Mouse (Mus musculus) adrenal gland, postnatal 14 days (tissue): Measurements from ENCODE around the gene Trim26. TPM values are rescaled to one million over a fixed set of nuclear protein-coding genes. Genes with fewer than 3 reads are reported as not detected.

Experiments used
- DNase-seq: peaks from one replicate; pipeline ENCODE4 v3.0.0; 2021; ENCODE audit warnings: mixed read lengths
- total RNA-seq: library from RNA; stranded (reverse); gene quantifications from 2 replicates; pipeline ENCODE4 v1.2.3, GENCODE M21; 2021

The Trim26 gene
- total RNA-seq, 1 experiment from 2014 or later, result 45.3 TPM

DNA sequence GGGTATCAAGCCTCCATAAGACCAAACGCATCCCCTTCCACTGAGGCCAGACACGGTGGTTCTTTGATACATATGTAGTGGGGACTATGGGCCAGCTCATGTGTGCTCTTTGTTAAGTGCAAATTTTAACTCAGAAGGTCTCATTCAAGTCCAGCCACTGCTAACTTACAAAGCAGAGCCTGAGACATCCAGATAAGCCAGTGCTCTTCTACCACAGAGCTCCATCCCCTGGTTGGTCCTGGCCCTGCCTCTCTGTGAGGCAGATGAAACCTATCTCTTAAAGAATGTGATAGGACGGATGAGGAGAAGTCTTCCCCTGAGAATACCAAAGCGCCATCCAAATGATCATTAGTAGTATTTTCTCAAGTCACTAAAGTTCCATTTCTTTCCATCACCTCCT lies 62.4 kb downstream of the Trim26 start:
- DNase-seq, result no peak

DNA sequence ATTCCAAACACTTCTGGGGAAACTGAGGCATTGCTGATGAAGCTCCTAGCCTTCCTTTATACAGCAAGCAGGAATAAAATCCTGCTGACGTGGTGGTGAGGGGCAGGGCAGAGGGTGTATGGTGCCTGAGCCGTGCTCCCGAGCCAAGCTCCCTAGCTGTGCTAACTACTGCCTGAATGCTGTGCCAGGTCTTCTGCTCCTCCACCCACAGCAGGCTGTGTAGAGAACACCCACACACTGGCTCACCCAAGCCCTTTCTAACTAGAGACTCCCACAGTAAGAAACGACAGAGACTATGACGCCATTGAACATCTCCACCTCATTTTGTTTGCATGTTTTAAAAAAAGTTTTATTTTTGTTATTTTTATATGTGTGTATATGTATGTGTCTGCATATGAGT lies 63.1 kb downstream of the Trim26 start:
- no peak for DNase-seq

DNA sequence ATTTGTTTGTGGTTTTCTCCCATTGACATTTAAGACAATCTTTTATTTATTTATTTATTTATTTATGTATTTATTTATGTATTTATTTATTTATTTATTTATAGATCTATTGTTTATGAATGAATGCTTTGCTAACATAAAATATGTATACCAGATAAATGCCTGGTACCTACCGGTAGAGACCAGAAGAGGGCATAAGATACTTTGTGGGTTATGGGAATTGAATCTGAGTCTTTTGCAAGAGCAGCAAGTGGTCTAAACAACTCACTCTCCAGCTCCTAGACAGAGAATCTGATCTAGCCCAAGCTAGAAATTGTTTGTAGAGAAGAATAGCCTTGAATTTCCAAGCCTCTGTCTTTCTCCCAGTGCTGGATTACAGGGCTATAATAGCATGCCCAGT lies 63.8 kb downstream of the Trim26 start:
- DNase-seq, result no peak

DNA sequence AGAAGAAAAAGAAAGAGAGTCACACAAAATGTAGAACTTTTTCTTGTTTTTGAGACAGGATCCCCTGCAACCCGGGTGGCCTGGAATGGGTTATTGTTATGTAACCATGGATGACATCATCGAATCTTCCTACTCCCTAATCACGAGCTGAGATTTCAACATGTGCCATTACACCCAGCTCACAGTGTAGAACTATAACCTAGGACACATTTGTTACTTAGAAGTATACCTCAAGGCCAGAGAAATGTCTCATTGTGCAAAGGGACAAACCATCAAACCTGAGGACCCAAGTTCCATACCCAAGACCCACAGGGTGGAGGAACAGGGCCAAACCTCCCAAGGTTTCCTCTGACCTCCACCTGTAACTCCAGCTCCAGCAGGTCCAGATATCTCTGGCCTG lies 66.7 kb downstream of the Trim26 start:
- DNase-seq, result no peak

DNA sequence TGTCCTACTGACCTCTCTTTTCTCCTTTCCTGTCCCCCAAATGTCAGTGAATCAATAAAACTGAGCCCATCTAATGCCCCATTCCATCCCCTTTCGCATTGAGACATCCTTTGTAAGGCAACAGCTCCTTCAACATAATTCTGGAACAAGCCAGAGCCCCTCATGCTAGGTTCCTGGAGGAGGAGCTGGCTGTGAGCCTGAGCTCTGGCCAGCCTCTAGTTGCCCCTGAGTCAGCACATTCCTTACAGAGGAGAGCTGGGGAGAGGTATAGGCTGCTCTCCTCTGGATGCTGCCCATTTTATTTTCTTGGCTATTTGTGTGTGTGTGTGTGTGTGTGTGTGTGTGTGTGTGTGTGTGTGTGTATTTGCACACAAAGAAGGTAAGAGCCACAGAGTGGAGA lies 71.3 kb downstream of the Trim26 start:
- DNase-seq, result no peak

Other genes with a start within 250 kb of the Trim26 start
- gene H2-M9, start 194.5 kb upstream of the Trim26 start, total RNA-seq, result 0.30 and 1.0 TPM in 2 replicates
- gene H2-M1, start 164.9 kb upstream of the Trim26 start, total RNA-seq, result not detected in 2 replicates
- gene H2-M10.5, start 64.2 kb upstream of the Trim26 start, total RNA-seq, result not detected in 2 replicates
- not detected in 2 replicates for gene H2-M10.6, start 25.0 kb upstream of the Trim26 start, total RNA-seq
- not detected in 2 replicates for gene Trim15, start 30.1 kb downstream of the Trim26 start, total RNA-seq
- 1.3 and 6.7 TPM in 2 replicates for gene Trim10, start 32.4 kb downstream of the Trim26 start, total RNA-seq
- gene Trim40, start 53.0 kb downstream of the Trim26 start, total RNA-seq, result not detected in 2 replicates
- gene Trim31, start 61.0 kb downstream of the Trim26 start, total RNA-seq, result not detected in 2 replicates
- 0.45 and 1.1 TPM in 2 replicates for gene Rnf39, start 105.8 kb downstream of the Trim26 start, total RNA-seq
- gene Ppp1r11, start 114.6 kb downstream of the Trim26 start, total RNA-seq, result 77.1 and 81.0 TPM in 2 replicates
- gene Znrd1, start 121.4 kb downstream of the Trim26 start, total RNA-seq, result 36.5 and 39.8 TPM in 2 replicates
- 10.6 and 10.9 TPM in 2 replicates for gene Znrd1as, start 121.5 kb downstream of the Trim26 start, total RNA-seq
- not detected in 2 replicates for gene 2410137M14Rik, start 144.1 kb downstream of the Trim26 start, total RNA-seq
- gene H2-M5, start 152.4 kb downstream of the Trim26 start, total RNA-seq, result 0.34 TPM in 1 of 2 replicates, not detected in the other
- gene Zfp57, start 164.0 kb downstream of the Trim26 start, total RNA-seq, result 4.1 and 4.5 TPM in 2 replicates
- gene Mog, start 186.3 kb downstream of the Trim26 start, total RNA-seq, result not detected in 2 replicates
- 24.2 and 32.7 TPM in 2 replicates for gene Gabbr1, start 208.8 kb downstream of the Trim26 start, total RNA-seq